Mouse (Mus musculus) megakaryocyte, embryonic 14.5 days (primary cell): ENCODE measurements around the gene Gpr84.

Source experiments
- FLI1 ChIP-seq: IDR thresholded peaks from 2 replicates; pipeline ENCODE4 v1.6.1; 2012; ENCODE audit warnings: low read length, inconsistent platforms, mixed read lengths
- GATA1 ChIP-seq: IDR thresholded peaks from 3 replicates; pipeline ENCODE4 v1.6.1; 2012; ENCODE audit warnings: mixed read lengths, low read length, inconsistent platforms, borderline replicate concordance

DNA sequence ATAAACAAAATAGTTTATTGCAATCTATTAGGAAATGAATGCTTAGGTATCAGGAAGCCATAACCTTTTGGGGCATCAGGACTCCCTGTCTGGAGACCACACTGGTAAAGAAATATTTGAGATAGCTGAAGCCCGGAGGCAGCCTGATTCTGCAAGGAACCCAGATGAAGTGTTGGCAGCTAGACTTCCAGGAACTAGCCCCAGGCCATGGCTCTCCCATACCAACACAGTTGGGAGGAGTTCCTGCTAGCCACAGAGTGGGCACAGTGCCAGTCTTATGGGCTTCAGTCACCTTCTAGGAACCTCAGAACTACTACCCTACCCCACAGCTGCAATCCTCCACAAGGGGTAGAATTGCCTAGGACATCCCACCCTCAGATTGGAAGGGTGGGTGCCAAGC lies 50.4 kb downstream of the Gpr84 start:
- no peak for TF ChIP-seq GATA1
- TF ChIP-seq FLI1, result no peak
